Mouse (Mus musculus) lung, embryonic 16.5 days (tissue): Measurements from ENCODE around the gene Nuak2. TPM values are rescaled to one million over a fixed set of nuclear protein-coding genes. Genes with fewer than 3 reads are reported as not detected.
A peak's percentile ranks its signal among the peaks of the same experiment; 100 is the strongest.

Experiments used
- ATAC-seq: fragments of 200-750 bp; cut with Nextera tagmentation; 2 replicates; pipeline ENCODE4 v1.8.0; 2017; ENCODE audit warnings: low read depth, mild to moderate bottlenecking, moderate library complexity
- H3K27ac ChIP-seq: fragments of 300-500 bp; sonication (generic); 2 replicates; pipeline ENCODE4 v1.5.1; 2014; ENCODE audit warnings: mild to moderate bottlenecking, control low read depth, low read length
- H3K27me3 ChIP-seq: fragments of 300-500 bp; sonication (generic); 2 replicates; pipeline ENCODE4 v1.6.1; 2014; ENCODE audit warnings: low read depth, low read length, mixed read lengths; ENCODE audit not compliant: control insufficient read depth, insufficient read depth
- H3K36me3 ChIP-seq: fragments of 300-500 bp; sonication (generic); 2 replicates; pipeline ENCODE4 v1.6.1; 2014; ENCODE audit warnings: low read length; ENCODE audit not compliant: control insufficient read depth, insufficient read depth
- H3K4me1 ChIP-seq: fragments of 300-500 bp; sonication (generic); replicated peaks from 2 replicates; pipeline ENCODE4 v1.6.1; 2014; ENCODE audit warnings: low read length, mixed read lengths; ENCODE audit not compliant: control insufficient read depth, insufficient read depth
- H3K4me2 ChIP-seq: fragments of 300-500 bp; sonication (generic); 2 replicates; pipeline ENCODE4 v1.6.1; 2014; ENCODE audit warnings: low read depth, low read length, control low read depth
- H3K4me3 ChIP-seq: fragments of 300-500 bp; sonication (generic); 2 replicates; pipeline ENCODE4 v1.5.1; 2014; ENCODE audit warnings: mild to moderate bottlenecking, low read length, control low read depth
- H3K9ac ChIP-seq: fragments of 300-500 bp; sonication (generic); 2 replicates; pipeline ENCODE4 v1.6.1; 2014; ENCODE audit warnings: low read length, control low read depth
- H3K9me3 ChIP-seq: fragments of 300-500 bp; sonication (generic); 2 replicates; pipeline ENCODE4 v1.6.1; 2016; ENCODE audit warnings: low read length; ENCODE audit not compliant: control insufficient read depth
- WGBS: fragments of 180-500 bp; shearing (Covaris S2); extraction: QIAGEN DNeasy Blood & Tissue Kit; methylation state at CpG from one replicate; pipeline ENCODE4 v1.1.7; 2014; 5-methylcytosine and 5-hydroxymethylcytosine counted together
- polyA plus RNA-seq: library from polyadenylated mRNA; unstranded; fragments of >200 nt; fragmentation: Nextera tagmentation; extraction: Ambion mirVana; gene quantifications from 2 replicates; pipeline ENCODE4 v1.2.1, GENCODE M21; 2015

The Nuak2 gene
- polyA plus RNA-seq, 1 experiment from 2014 or later = 23.4 TPM

- Histone ChIP-seq H3K9ac (no peak overlapping the region), H3K9me3 (no peaks in the 10 kb centered on the region), H3K27ac (no peak overlapping the region), H3K27me3 (peaks cover 2% of the 10 kb centered on the region; the same call in 1 of the 2 replicates), H3K4me3 (no peak overlapping the region), H3K36me3 (no peaks in the 10 kb centered on the region), H3K4me2 (no peak overlapping the region), H3K4me1 (no peaks in the 10 kb centered on the region; the same call in 1 of the 2 replicates)
- WGBS = 35% methylated on average over 9 of the region's 9 CpGs
- ATAC-seq = no peak
Observed at GRCm38 (mm10) chr1:132304618-132305214, 11.2 kb upstream of the Nuak2 start.

DNA sequence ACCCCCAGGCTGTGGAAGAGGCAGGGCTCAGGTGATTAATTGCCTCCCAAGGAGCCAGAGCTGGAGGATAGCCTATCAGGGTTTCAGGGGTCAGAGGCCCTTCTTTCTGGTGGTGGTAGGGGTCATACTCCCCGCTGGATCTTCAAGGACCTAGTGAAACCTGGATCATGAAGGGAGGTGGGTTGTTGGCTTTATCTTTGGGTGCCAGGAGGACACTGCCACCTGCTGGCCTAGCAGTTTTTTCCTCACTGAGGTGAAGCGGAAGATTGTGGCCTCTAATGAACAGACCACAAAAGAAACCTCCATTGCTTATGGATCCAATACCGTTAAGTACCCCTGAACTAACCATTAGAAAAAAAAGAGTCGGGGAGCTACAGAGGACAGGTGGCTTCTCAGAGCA lies 9.8 kb upstream of the Nuak2 start:
- Histone ChIP-seq H3K27ac (no peak overlapping the region), H3K9me3 (no peaks in the 10 kb centered on the region), H3K27me3 (no peaks in the 10 kb centered on the region; the same call in 1 of the 2 replicates), H3K9ac (no peak overlapping the region), H3K36me3 (no peaks in the 10 kb centered on the region), H3K4me2 (no peak overlapping the region), H3K4me3 (no peak overlapping the region), H3K4me1 (no peaks in the 10 kb centered on the region; the same call in 1 of the 2 replicates)
- 25% methylated on average over 4 of the region's 4 CpGs for WGBS
- ATAC-seq = no peak

DNA sequence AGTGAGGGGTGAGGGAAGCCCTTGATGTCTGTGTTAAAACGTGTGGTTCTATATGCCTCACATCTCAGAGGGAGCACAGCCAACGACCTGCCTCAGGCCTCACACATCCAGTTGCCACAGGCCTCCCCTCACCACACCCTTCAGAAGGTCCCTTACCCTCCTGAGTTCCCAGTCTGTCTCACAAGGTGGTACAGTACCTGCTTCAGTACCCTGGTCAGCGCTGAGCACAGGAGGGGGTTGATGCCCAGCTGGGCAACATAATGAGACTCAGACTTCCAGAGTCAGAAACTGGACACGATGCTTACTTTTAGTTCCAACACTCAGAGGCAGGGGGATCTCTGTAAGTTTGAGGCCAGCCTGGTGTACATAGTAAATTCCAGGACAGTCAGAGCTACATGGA lies 9.1 kb upstream of the Nuak2 start:
- no peak for ATAC-seq
- no peak overlapping the region for H3K9ac ChIP-seq

DNA sequence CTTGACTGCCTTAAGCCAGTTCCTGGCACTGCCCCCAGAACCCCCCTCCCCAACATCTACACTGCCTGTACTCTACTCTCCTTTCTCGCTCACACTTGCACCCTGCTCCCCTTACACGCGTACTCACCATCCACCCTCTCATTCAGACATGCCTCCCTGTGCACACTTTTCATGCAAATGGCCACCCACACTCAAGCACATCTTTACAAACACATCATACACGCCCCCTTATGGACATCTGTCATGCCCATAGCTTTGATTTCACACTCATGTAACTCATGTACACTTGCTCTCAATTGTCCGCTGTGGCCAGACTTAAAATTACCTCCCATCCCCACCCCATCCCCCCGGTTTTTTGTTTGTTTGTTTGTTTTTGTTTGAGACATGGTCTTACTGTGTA lies 8.0 kb upstream of the Nuak2 start:
- no peaks in the 10 kb centered on the region for H3K9me3 ChIP-seq
- 77% methylated on average over 6 of the region's 6 CpGs for WGBS
- H3K36me3 ChIP-seq = no peaks in the 10 kb centered on the region
- no peaks in the 10 kb centered on the region; the same call in 1 of the 2 replicates for H3K27me3 ChIP-seq
- no peak for ATAC-seq
- peaks cover 6% of the 10 kb centered on the region for H3K4me1 ChIP-seq
- no peak overlapping the region for H3K4me2 ChIP-seq
- no peak overlapping the region for H3K27ac ChIP-seq
- no peak overlapping the region for H3K4me3 ChIP-seq
- no peak overlapping the region for H3K9ac ChIP-seq

More for the DNA sequence above, 9.1 kb upstream of the Nuak2 start:
- H3K27me3 ChIP-seq = no peaks in the 10 kb centered on the region; the same call in 1 of the 2 replicates
- H3K4me1 ChIP-seq = peaks cover 1% of the 10 kb centered on the region
- no peak overlapping the region for H3K4me2 ChIP-seq
- H3K9me3 ChIP-seq = no peaks in the 10 kb centered on the region
- no peak overlapping the region for H3K27ac ChIP-seq
- no peaks in the 10 kb centered on the region for H3K36me3 ChIP-seq
- H3K4me3 ChIP-seq = no peak overlapping the region
- 18% methylated on average over 4 of the region's 4 CpGs for WGBS

DNA sequence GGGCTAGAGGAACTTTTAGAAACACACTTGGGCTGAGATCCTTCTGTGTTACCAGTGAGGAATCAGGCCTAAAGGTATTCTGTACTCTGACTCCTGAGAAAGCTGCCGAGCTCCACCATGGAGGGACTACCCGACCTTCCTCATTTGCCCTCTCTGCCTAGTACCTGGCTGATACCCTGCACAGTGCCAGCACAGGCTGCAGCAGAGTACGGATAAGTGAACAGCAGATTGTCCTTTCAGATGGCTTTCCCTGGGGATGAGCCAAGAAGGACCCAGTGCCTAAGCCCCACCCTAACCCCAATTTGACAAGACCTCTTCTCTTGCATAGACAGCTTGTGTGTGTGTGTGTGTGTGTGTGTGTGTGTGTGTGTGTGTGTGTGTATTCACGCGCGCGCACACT lies 7.3 kb upstream of the Nuak2 start:
- Histone ChIP-seq H3K9ac (no peak overlapping the region), H3K4me1 (peaks cover 6% of the 10 kb centered on the region), H3K4me3 (no peak overlapping the region), H3K4me2 (no peak overlapping the region), H3K9me3 (no peaks in the 10 kb centered on the region), H3K27ac (no peak overlapping the region), H3K36me3 (no peaks in the 10 kb centered on the region), H3K27me3 (no peaks in the 10 kb centered on the region; the same call in 1 of the 2 replicates)
- 79% methylated on average over 7 of the region's 7 CpGs for WGBS
- ATAC-seq = no peak

- Histone ChIP-seq H3K4me2 (no peak overlapping the region), H3K4me3 (no peak overlapping the region), H3K4me1 (peaks cover 11% of the 10 kb centered on the region), H3K27me3 (no peaks in the 10 kb centered on the region; the same call in 1 of the 2 replicates), H3K9ac (no peak overlapping the region), H3K36me3 (no peaks in the 10 kb centered on the region), H3K27ac (no peak overlapping the region), H3K9me3 (no peaks in the 10 kb centered on the region)
- WGBS = 55% methylated on average over 7 of the region's 7 CpGs
- ATAC-seq = no peak
Observed at GRCm38 (mm10) chr1:132310754-132311153, 5.2 kb upstream of the Nuak2 start.

DNA sequence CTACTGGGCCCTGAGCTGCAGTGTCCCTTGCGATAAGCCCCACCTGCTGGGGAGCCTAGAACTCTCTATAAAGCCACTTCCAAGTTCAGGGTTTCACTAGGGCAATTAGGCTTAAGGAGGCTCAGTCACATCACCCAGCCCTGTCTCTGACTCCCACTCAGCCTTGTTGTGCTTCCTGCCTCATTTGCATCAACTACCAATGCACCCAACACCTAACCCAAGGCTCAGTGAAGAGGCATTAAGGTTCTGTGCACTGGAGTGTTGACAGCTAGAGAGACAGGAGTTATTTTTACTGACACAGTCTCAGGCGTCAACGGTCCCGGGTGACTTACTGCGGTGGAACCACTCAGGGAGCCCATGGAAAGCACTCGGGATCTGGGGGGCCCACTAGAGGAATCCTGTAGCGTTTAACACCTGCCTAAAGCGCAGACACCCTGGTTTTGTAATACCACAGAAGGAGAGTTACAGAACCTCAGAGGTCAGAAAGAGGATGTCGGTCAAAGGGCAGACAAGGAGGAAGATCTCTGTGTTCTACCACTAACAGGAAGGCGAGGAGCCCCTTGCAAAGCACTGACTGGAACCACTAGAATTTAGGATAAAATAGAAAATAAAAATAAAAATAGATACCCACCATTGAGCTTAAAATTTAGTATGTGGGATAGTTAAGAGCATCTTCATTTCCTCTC lies 4.6 kb upstream of the Nuak2 start:
- H3K9me3 ChIP-seq = no peaks in the 10 kb centered on the region
- no peak overlapping the region for H3K4me2 ChIP-seq
- ATAC-seq = no peak
- whole genome bisulfite sequencing = 39% methylated on average over 10 of the region's 10 CpGs
- H3K36me3 ChIP-seq = no peaks in the 10 kb centered on the region
- H3K27ac ChIP-seq = no peak overlapping the region
- H3K4me1 ChIP-seq = peaks cover 11% of the 10 kb centered on the region
- H3K27me3 ChIP-seq = no peaks in the 10 kb centered on the region; the same call in 1 of the 2 replicates
- H3K4me3 ChIP-seq = no peak overlapping the region
- H3K9ac ChIP-seq = no peak overlapping the region

- ATAC-seq = no peak
- Histone ChIP-seq H3K4me2 (no peak overlapping the region), H3K4me3 (no peak overlapping the region), H3K27me3 (no peaks in the 10 kb centered on the region; the same call in 1 of the 2 replicates), H3K36me3 (no peaks in the 10 kb centered on the region), H3K9ac (no peak overlapping the region), H3K27ac (no peak overlapping the region), H3K4me1 (peaks cover 11% of the 10 kb centered on the region), H3K9me3 (no peaks in the 10 kb centered on the region)
- WGBS = 0% methylated on average over 2 of the region's 2 CpGs
Observed at GRCm38 (mm10) chr1:132312043-132312442, 3.9 kb upstream of the Nuak2 start.

GRCm38 (mm10) chr1:132312703-132313102 lies 3.2 kb upstream of the Nuak2 start:
- ATAC-seq = peak; percentile 16; the same call in 1 of the 2 replicates
- H3K27ac ChIP-seq = no peak overlapping the region
- H3K9ac ChIP-seq = no peak overlapping the region
- H3K4me1 ChIP-seq = peaks cover 13% of the 10 kb centered on the region
- 56% methylated on average over 3 of the region's 3 CpGs for whole genome bisulfite sequencing
- H3K9me3 ChIP-seq = no peaks in the 10 kb centered on the region
- no peak overlapping the region for H3K4me2 ChIP-seq
- H3K27me3 ChIP-seq = no peaks in the 10 kb centered on the region; the same call in 1 of the 2 replicates
- no peak overlapping the region for H3K4me3 ChIP-seq
- H3K36me3 ChIP-seq = no peaks in the 10 kb centered on the region
